Mouse (Mus musculus) CH12.LX (cell line): ENCODE results near the gene Rpusd3. TPM values are rescaled to one million over a fixed set of nuclear protein-coding genes. Genes with fewer than 3 reads are reported as not detected.

Experiments
- DNase-seq: peaks from one replicate; pipeline ENCODE4 v3.0.0-alpha.2; 2013; ENCODE audit errors: extremely low read depth
- H3K27ac ChIP-seq: 2 replicates; pipeline ENCODE4 v1.5.1; 2012; ENCODE audit warnings: low read depth, mild to moderate bottlenecking, control low read depth, moderate library complexity; ENCODE audit not compliant: insufficient read depth
- H3K27me3 ChIP-seq: replicated peaks from 2 replicates; pipeline ENCODE3; 2012; ENCODE audit warnings: inconsistent platforms
- H3K36me3 ChIP-seq, 2 experiments: replicated peaks in 1 of 2; 2 replicates each; pipeline versions ENCODE3 to v1.6.1; 2012; ENCODE audit warnings: inconsistent platforms in 1 of 2, low read length in 1 of 2, mild to moderate bottlenecking in 1 of 2, mixed read lengths in 1 of 2, moderate library complexity in 1 of 2; ENCODE audit not compliant: control insufficient read depth in 1 of 2, insufficient read depth in 1 of 2
- H3K4me1 ChIP-seq, 2 experiments: 2 replicates each; pipeline ENCODE4 v1.6.1; 2012; ENCODE audit warnings: inconsistent platforms in 1 of 2, moderate library complexity in 1 of 2; ENCODE audit not compliant: insufficient read depth in 2 of 2, control insufficient read depth in 1 of 2
- H3K4me2 ChIP-seq: 2 replicates; pipeline ENCODE4 v1.6.1; 2012; ENCODE audit warnings: low read depth, mild to moderate bottlenecking, control low read depth; ENCODE audit not compliant: poor library complexity, insufficient read depth, severe bottlenecking
- H3K4me3 ChIP-seq, 3 experiments: fragments of 150-350 bp in 1 of 3; sonication (generic) in 1 of 3; replicated peaks in 1 of 3; 2 replicates each; pipeline versions ENCODE3 to v1.5.1; 2011 to 2012; ENCODE audit warnings: low read depth in 2 of 3, low read length in 2 of 3, mild to moderate bottlenecking in 2 of 3, moderate library complexity in 2 of 3, control low read depth in 1 of 3, improper control_type of control experiment in 1 of 3, inconsistent platforms in 1 of 3, mixed read lengths in 1 of 3; ENCODE audit not compliant: poor library complexity in 1 of 3
- H3K79me2 ChIP-seq: replicated peaks from 2 replicates; pipeline ENCODE4 v1.6.1; 2012; ENCODE audit warnings: mild to moderate bottlenecking, moderate library complexity; ENCODE audit not compliant: control insufficient read depth, poor library complexity, insufficient read depth, severe bottlenecking; ENCODE audit errors: extremely low read depth
- H3K9ac ChIP-seq: 2 replicates; pipeline ENCODE4 v1.6.1; 2012; ENCODE audit warnings: low read depth, mild to moderate bottlenecking, control low read depth, moderate library complexity; ENCODE audit not compliant: insufficient read depth
- H3K9me3 ChIP-seq: replicated peaks from 2 replicates; pipeline ENCODE3; 2012; ENCODE audit warnings: low read length, inconsistent platforms, mixed read lengths
- BHLHE40 ChIP-seq: IDR thresholded peaks from 2 replicates; pipeline ENCODE4 v1.6.1; 2011; ENCODE audit warnings: mild to moderate bottlenecking, low read depth, low read length, improper control_type of control experiment
- CHD1 ChIP-seq: IDR thresholded peaks from 2 replicates; pipeline ENCODE4 v1.6.1; 2012; ENCODE audit warnings: low read depth, low read length, improper control_type of control experiment, inconsistent platforms
- CHD2 ChIP-seq: IDR thresholded peaks from 2 replicates; pipeline ENCODE4 v1.6.1; 2011; ENCODE audit warnings: low read length, improper control_type of control experiment
- CTCF ChIP-seq, 2 experiments: IDR thresholded peaks in 1 of 2; conservative IDR thresholded peaks in 1 of 2; 2 replicates each; pipeline ENCODE4 v1.5.1; 2011 to 2012; ENCODE audit warnings: low read depth in 2 of 2, low read length in 2 of 2, improper control_type of control experiment in 1 of 2, inconsistent platforms in 1 of 2, mild to moderate bottlenecking in 1 of 2, moderate library complexity in 1 of 2
- E2F4 ChIP-seq: IDR thresholded peaks from 2 replicates; pipeline ENCODE4 v1.6.1; 2011; ENCODE audit warnings: low read depth, low read length, improper control_type of control experiment; ENCODE audit not compliant: insufficient replicate concordance
- ELF1 ChIP-seq: IDR thresholded peaks from 2 replicates; pipeline ENCODE4 v1.6.1; 2014; ENCODE audit warnings: low read depth, mild to moderate bottlenecking, inconsistent platforms, low read length, improper control_type of control experiment
- EP300 ChIP-seq: IDR thresholded peaks from 2 replicates; pipeline ENCODE4 v1.6.1; 2011; ENCODE audit warnings: low read length, improper control_type of control experiment
- ETS1 ChIP-seq: conservative IDR thresholded peaks from 2 replicates; pipeline ENCODE4 v1.6.1; 2012; ENCODE audit warnings: low read depth, mild to moderate bottlenecking, inconsistent platforms, low read length, improper control_type of control experiment, moderate library complexity
- GABPA ChIP-seq: IDR thresholded peaks from 2 replicates; pipeline ENCODE4 v1.6.1; 2012; ENCODE audit warnings: low read depth, low read length, improper control_type of control experiment, inconsistent platforms; ENCODE audit not compliant: insufficient replicate concordance
- HCFC1 ChIP-seq: IDR thresholded peaks from 2 replicates; pipeline ENCODE4 v1.6.1; 2012; ENCODE audit warnings: low read depth, mild to moderate bottlenecking, inconsistent platforms, low read length, improper control_type of control experiment
- IRF4 ChIP-seq: IDR thresholded peaks from 2 replicates; pipeline ENCODE4 v1.6.1; 2014; ENCODE audit warnings: low read depth, mild to moderate bottlenecking, inconsistent platforms, low read length, improper control_type of control experiment
- JUN ChIP-seq: IDR thresholded peaks from 2 replicates; pipeline ENCODE4 v1.6.1; 2011; ENCODE audit warnings: low read depth, mild to moderate bottlenecking, low read length, improper control_type of control experiment, moderate library complexity; ENCODE audit not compliant: insufficient read depth
- JUND ChIP-seq: conservative IDR thresholded peaks from 2 replicates; pipeline ENCODE4 v1.6.1; 2011; ENCODE audit warnings: low read depth, low read length, improper control_type of control experiment
- KAT2A ChIP-seq: IDR thresholded peaks from 2 replicates; pipeline ENCODE4 v1.6.1; 2012; ENCODE audit warnings: low read length, improper control_type of control experiment, inconsistent platforms; ENCODE audit not compliant: insufficient replicate concordance
- MAFK ChIP-seq: IDR thresholded peaks from 2 replicates; pipeline ENCODE4 v1.6.1; 2011; ENCODE audit warnings: low read length, improper control_type of control experiment; ENCODE audit not compliant: insufficient replicate concordance
- MAX ChIP-seq: IDR thresholded peaks from 2 replicates; pipeline ENCODE4 v1.6.1; 2011; ENCODE audit warnings: low read length, improper control_type of control experiment
- MAZ ChIP-seq: IDR thresholded peaks from 2 replicates; pipeline ENCODE4 v1.6.1; 2012; ENCODE audit warnings: low read depth, mild to moderate bottlenecking, inconsistent platforms, low read length, improper control_type of control experiment, moderate library complexity
- MEF2A ChIP-seq: IDR thresholded peaks from 2 replicates; pipeline ENCODE4 v1.6.1; 2014; ENCODE audit warnings: low read depth, mild to moderate bottlenecking, inconsistent platforms, low read length, improper control_type of control experiment, borderline replicate concordance
- MXI1 ChIP-seq: IDR thresholded peaks from 2 replicates; pipeline ENCODE4 v1.6.1; 2011; ENCODE audit warnings: mild to moderate bottlenecking, low read depth, low read length, improper control_type of control experiment
- MYC ChIP-seq: IDR thresholded peaks from 2 replicates; pipeline ENCODE4 v1.6.1; 2011; ENCODE audit warnings: low read depth, mild to moderate bottlenecking, improper control_type of control experiment, low read length
- NELFE ChIP-seq: IDR thresholded peaks from 2 replicates; pipeline ENCODE4 v1.6.1; 2011; ENCODE audit warnings: low read depth, low read length, improper control_type of control experiment
- NRF1 ChIP-seq: IDR thresholded peaks from 2 replicates; pipeline ENCODE4 v1.6.1; 2014; ENCODE audit warnings: low read depth, mild to moderate bottlenecking, inconsistent platforms, low read length, improper control_type of control experiment, moderate library complexity
- PAX5 ChIP-seq: IDR thresholded peaks from 2 replicates; pipeline ENCODE4 v1.6.1; 2012; ENCODE audit warnings: low read length, inconsistent platforms, mixed read lengths
- POLR2A ChIP-seq: IDR thresholded peaks from 2 replicates; pipeline ENCODE4 v1.6.1; 2011; ENCODE audit warnings: low read depth, mild to moderate bottlenecking, improper control_type of control experiment, low read length
- POLR2AphosphoS2 ChIP-seq: IDR thresholded peaks from 2 replicates; pipeline ENCODE4 v1.6.1; 2011; ENCODE audit warnings: low read depth, low read length, improper control_type of control experiment
- RAD21 ChIP-seq: IDR thresholded peaks from 2 replicates; pipeline ENCODE4 v1.6.1; 2011; ENCODE audit warnings: low read depth, mild to moderate bottlenecking, low read length, improper control_type of control experiment, moderate library complexity
- RCOR1 ChIP-seq: conservative IDR thresholded peaks from 2 replicates; pipeline ENCODE4 v1.6.1; 2012; ENCODE audit warnings: low read depth, mild to moderate bottlenecking, inconsistent platforms, low read length, improper control_type of control experiment
- SIN3A ChIP-seq: IDR thresholded peaks from 2 replicates; pipeline ENCODE4 v1.6.1; 2012; ENCODE audit warnings: low read length, improper control_type of control experiment, inconsistent platforms
- SMC3 ChIP-seq: IDR thresholded peaks from 2 replicates; pipeline ENCODE4 v1.6.1; 2011; ENCODE audit warnings: low read depth, low read length, improper control_type of control experiment
- TBP ChIP-seq: conservative IDR thresholded peaks from 2 replicates; pipeline ENCODE4 v1.6.1; 2011; ENCODE audit warnings: low read depth, low read length, improper control_type of control experiment
- TCF12 ChIP-seq: IDR thresholded peaks from 2 replicates; pipeline ENCODE4 v1.6.1; 2014; ENCODE audit warnings: low read depth, mild to moderate bottlenecking, inconsistent platforms, low read length, improper control_type of control experiment
- UBTF ChIP-seq: IDR thresholded peaks from 2 replicates; pipeline ENCODE4 v1.6.1; 2012; ENCODE audit warnings: low read depth, mild to moderate bottlenecking, inconsistent platforms, low read length, improper control_type of control experiment, moderate library complexity
- USF1 ChIP-seq: IDR thresholded peaks from 2 replicates; pipeline ENCODE4 v1.6.1; 2014; ENCODE audit warnings: low read depth, mild to moderate bottlenecking, inconsistent platforms, low read length, improper control_type of control experiment
- USF2 ChIP-seq: conservative IDR thresholded peaks from 2 replicates; pipeline ENCODE4 v1.6.1; 2011; ENCODE audit warnings: low read depth, low read length, improper control_type of control experiment
- ZC3H11A ChIP-seq: IDR thresholded peaks from 2 replicates; pipeline ENCODE4 v1.6.1; 2012; ENCODE audit warnings: low read depth, mild to moderate bottlenecking, inconsistent platforms, low read length, improper control_type of control experiment
- ZKSCAN1 ChIP-seq: IDR thresholded peaks from 2 replicates; pipeline ENCODE4 v1.6.1; 2012; ENCODE audit warnings: low read depth, inconsistent platforms, low read length, improper control_type of control experiment, borderline replicate concordance
- ZMIZ1 ChIP-seq: IDR thresholded peaks from 2 replicates; pipeline ENCODE4 v1.6.1; 2012; ENCODE audit warnings: low read depth, mild to moderate bottlenecking, inconsistent platforms, low read length, improper control_type of control experiment
- ZNF384 ChIP-seq: IDR thresholded peaks from 2 replicates; pipeline ENCODE4 v1.6.1; 2012; ENCODE audit warnings: low read depth, low read length, improper control_type of control experiment, inconsistent platforms
- dilution Hi-C: fragments of 300-500 bp; cut with MboI; formaldehyde crosslinking; loops from 2 replicates; pipeline ENCODE4 v1.14.3; 2020; ENCODE audit warnings: low sequenced_read_pairs; ENCODE audit not compliant: extremely low pct_unique_long_range_greater_than_20kb, extremely low pct_ligation_motif_present
- in situ Hi-C: fragments of 300-500 bp; cut with MboI; formaldehyde crosslinking; loops from 3 replicates; pipeline ENCODE4 v1.14.3; 2019; ENCODE audit warnings: low sequenced_read_pairs, low pct_ligation_motif_present, low pct_unique_long_range_greater_than_20kb, mixed read lengths
- polyA plus RNA-seq: library from polyadenylated mRNA; unstranded; fragments of >175 nt; gene quantifications from 2 replicates; pipeline ENCODE4 v1.2.1, GENCODE M21; 2012; ENCODE audit warnings: low read depth; ENCODE audit not compliant: insufficient read length
- total RNA-seq, 2 experiments: library from RNA; depleted of rRNA; stranded (reverse); fragments of 300-350 nt in 1 of 2; fragments of >200 nt in 1 of 2; gene quantifications; 2 replicates each; pipeline ENCODE4 v1.2.3; 2012 to 2014

Gene Rpusd3
- total and polyA plus RNA-seq, 3 experiments, result 22.1 to 26.5 (median 26.3) TPM

GRCm38 (mm10) chr6:113431801-113432200 is 12.7 kb upstream of the Rpusd3 start:
- no peak for DNase-seq
- dilution Hi-C loops (no loop called here), in situ Hi-C loops (no loop called here)
- Histone ChIP-seq H3K36me3 (no peaks in the 10 kb centered on the region), H3K79me2 (no peaks in the 10 kb centered on the region), H3K4me3 (no peak overlapping the region), H3K9ac (no peak overlapping the region), H3K4me1 (peaks cover 23 to 48% of the 10 kb centered on the region in 2 experiments), H3K27ac (no peak overlapping the region), H3K27me3 (no peaks in the 10 kb centered on the region), H3K4me2 (peak overlapping the region; percentile 40; the same call in 1 of the 2 replicates), H3K9me3 (peaks cover 5% of the 10 kb centered on the region)
- no peak for TF ChIP-seq HCFC1
- TF ChIP-seq MAZ, result no peak
- TF ChIP-seq MAX, result no peak
- no peak for TF ChIP-seq UBTF
- peak; percentile 97 for TF ChIP-seq ZNF384
- 0 out of 2 replicates have a peak, but pooled peaks have one; percentile 19 for TF ChIP-seq MAFK
- TF ChIP-seq CHD2, result no peak
- TF ChIP-seq TBP, result no peak
- peak; percentile 9; the same call in 1 of the 2 replicates for TF ChIP-seq IRF4
- TF ChIP-seq ZMIZ1, result no peak
- TF ChIP-seq USF2, result no peak
- 0 out of 2 replicates have a peak, but pooled peaks have one; percentile 25 for TF ChIP-seq MEF2A
- TF ChIP-seq JUN, result no peak
- TF ChIP-seq EP300, result peak; percentile 47; the same call in 1 of the 2 replicates
- no peak for TF ChIP-seq SMC3
- TF ChIP-seq POLR2A, result no peak
- TF ChIP-seq ZKSCAN1, result no peak
- no peak for TF ChIP-seq POLR2AphosphoS2
- TF ChIP-seq ELF1, result no peak
- TF ChIP-seq CTCF (conservative IDR thresholded peaks at IDR 0.05 in 1 of 2, IDR thresholded peaks at IDR 0.05 in 1 of 2; ENCODE audit: low read depth in 2 of 2, low read length in 2 of 2), result no peak
- TF ChIP-seq RCOR1, result no peak
- 0 out of 2 replicates have a peak, but pooled peaks have one; percentile 21 for TF ChIP-seq TCF12
- TF ChIP-seq BHLHE40, result peak; percentile 34
- no peak for TF ChIP-seq E2F4
- no peak for TF ChIP-seq CHD1
- no peak for TF ChIP-seq NELFE
- TF ChIP-seq JUND, result no peak
- no peak for TF ChIP-seq RAD21
- no peak for TF ChIP-seq MXI1
- TF ChIP-seq MYC, result no peak
- no peak for TF ChIP-seq ETS1
- TF ChIP-seq NRF1, result no peak
- TF ChIP-seq SIN3A, result no peak
- no peak for TF ChIP-seq KAT2A
- no peak for TF ChIP-seq ZC3H11A
- no peak for TF ChIP-seq GABPA
- TF ChIP-seq PAX5, result no peak
- no peak for TF ChIP-seq USF1
